Mouse (Mus musculus) lung, postnatal 25 days (tissue): ENCODE data around the gene Aldoc.
A peak's percentile ranks its signal among the peaks of the same experiment; 100 is the strongest.
"Not testable (repeated sequence)": the region's sequence is repeated elsewhere in the genome, so short reads cannot be mapped to it uniquely, and the experiment has no call there.

Source experiments
- DNase-seq: peaks from one replicate; pipeline ENCODE4 v3.0.0; 2022; ENCODE audit warnings: low spot score

Gene Aldoc

DNA sequence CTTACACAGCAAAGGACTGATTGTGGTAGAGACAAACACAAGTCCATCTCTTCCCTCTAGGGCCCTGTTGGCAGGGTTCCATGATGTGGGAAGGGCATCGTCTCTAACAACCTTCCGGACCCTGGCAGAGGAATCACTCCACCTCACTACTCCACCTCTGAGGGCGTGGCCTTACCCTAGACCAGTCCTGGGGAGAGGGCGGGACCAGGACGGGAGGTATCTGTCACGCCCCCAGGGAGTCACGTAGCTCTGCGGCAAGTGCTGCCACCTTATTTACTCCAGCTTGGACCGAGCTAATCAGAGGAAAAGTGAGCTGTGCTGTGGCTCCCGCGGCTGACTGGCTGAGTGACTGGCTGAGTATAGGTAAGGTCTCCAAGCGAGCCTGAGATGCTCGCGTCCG lies at the start of gene Aldoc:
Aldoc (plus strand) TSS at position 109 of the 400 bp plus-strand sequence.
- DNase-seq = peak; percentile 93

DNA sequence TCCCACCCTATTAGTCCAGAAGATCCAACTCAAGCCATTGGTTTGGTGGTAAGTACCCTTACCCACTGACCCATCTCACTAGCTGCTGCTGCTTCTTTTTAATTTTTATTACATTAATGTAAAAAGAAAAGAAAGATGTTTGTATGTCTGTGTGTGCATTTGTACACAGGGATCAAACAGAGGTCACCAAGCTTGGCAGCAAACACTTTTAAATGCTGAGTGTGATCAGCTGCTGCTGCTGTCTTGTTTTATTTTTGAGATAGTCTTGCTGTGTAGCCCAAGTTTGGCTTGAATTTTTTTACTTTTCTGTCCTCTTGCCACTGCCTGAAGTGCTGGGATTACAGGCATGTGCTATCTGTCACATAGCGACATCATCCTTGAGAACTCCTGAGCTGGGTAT lies 47.2 kb upstream of the Aldoc start:
- no peak for DNase-seq

DNA sequence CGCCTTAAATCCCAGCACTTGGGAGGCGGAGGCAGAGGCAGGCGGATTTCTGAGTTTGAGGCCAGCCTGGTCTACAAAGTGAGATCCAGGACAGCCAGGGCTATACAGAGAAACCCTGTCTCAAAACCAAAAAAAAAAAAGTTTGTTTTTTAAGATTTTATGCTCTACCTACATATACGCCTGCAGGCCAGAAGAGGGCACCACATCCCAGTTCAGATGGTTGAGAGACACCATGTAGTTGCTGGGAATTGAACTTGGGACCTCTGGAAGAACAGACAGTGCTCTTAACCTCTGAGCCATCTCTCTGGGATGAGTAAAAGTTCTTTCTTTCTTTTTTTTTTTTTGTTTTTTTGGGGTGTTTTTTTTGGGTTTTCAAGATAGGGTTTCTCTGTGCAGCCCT lies 46.6 kb upstream of the Aldoc start:
- not testable (repeated sequence) for DNase-seq

DNA sequence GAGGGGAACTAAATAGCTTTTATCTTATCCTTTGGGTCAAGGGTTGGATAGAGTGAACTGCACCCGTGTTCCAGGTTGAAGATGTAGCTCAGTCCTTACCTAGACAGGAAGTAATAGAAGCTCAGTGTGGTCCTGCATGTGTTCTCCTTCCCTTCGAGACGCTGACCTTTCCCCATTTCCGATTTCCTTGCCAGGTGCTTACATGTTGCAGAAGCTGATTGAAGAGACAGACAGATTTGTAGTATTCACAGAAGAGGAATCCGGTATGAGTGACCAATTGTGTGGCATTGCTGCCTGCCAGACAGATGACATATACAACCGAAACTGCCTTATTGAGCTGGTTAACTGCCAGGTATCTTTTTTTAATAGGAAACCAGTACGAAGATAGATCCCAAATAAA lies 43.9 kb upstream of the Aldoc start:
- no peak for DNase-seq

DNA sequence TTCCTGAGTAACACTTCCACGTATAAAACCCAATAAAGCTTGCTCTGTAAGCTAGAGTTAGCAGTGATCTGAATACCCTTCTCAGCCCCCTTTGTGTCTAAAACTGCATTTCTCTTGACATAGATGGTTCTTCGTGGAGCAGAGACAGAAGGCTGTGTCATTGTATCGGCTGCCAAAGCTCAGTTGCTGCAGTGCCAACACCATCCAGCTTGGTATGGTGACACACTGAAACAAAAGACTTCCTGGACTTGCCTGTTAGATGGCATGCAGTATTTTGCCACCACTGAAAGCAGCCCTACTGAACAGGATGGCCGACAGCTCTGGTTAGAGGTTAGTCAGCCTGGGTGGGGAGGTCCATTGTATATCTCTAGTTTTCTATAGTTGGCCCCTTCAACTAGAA lies 43.2 kb upstream of the Aldoc start:
- DNase-seq = no peak

DNA sequence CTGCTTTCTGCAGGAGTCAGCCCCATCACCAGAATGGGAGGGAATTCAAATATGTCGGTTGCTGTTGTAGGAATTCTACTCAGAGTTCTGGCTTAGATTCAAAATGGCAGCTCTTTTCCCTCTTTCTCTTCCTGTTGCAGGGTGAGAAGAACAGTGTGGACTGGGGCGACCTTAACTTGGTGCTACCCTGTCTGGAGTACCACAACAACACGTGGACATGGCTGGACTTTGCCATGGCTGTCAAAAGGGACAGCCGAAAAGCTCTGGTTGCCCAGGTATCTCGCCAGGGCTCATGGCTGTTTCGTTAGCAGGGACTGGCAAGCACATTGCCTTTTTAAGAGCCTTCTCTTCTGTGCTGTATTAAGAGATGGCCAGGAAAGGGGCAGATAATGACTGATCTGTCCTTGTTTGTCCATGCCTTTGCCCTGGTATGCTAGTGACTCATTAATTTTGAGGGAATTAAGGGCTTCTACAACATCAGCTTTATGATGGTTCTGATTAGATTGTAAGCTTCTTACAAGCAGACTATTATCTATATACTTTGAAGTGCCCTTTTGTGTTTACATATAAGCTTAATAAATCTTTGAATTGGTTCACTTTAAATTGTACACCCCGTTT lies 33.5 kb upstream of the Aldoc start:
- no peak for DNase-seq

DNA sequence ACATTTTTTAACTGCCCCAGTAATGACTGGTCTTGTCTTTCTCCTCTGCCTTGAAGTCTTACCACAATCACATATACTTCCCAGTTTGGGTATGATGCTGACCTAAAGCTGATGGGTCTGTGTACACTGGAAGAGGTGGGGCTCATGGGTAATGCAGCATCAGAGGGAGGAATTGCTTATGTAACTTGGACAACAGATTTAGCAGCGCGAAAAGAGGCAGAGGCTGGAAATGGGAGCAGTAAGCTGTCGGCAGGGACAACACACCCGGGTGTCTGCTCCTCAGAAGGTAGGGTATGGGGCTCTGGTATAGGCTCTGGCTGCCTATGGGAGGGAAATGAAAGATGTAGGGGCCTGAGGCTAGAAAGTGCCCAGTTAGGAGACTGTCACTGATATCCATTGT lies 32.1 kb upstream of the Aldoc start, which contains the start of gene BC030499:
BC030499 (plus strand) TSS at position 188 of the 400 bp plus-strand sequence.
- no peak for DNase-seq

DNA sequence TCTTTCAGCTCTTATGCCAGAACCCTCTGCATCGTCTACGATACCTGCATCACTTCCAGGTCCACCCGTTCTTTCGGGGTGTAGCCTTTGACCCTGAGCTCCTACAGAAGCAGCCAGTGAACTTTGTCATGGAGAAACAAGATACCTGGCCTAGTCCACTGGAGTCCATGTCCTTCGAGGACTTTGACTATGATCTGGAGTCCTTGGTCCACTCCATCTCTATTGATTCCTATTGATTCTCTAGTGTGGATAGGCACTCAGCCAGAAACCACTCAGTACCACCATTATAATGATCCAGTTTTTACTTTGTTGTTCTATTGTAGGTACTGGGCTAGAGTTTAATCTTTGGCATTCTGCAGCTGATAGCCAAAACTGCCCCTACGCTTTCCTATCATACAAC lies 28.2 kb upstream of the Aldoc start:
- no peak for DNase-seq

DNA sequence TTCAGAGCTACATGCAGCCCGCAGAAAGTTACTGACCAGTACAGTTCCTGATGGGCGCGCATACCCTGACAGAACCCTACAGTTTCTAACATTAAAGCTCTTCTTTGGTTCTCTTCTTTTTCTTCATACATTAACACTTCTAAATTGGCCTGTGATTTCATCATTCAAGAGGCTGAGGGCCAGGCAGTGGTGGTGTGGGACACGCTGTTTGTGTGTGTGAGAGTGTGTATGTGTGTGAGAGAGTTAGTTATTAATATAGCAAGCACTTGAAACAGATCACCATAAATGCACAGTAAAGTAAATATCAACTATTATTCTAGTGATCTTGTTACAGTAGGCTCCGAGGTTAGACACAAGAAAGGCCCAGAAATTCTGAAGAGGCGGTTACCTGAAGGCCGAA lies 21.9 kb upstream of the Aldoc start:
- DNase-seq = no peak

DNA sequence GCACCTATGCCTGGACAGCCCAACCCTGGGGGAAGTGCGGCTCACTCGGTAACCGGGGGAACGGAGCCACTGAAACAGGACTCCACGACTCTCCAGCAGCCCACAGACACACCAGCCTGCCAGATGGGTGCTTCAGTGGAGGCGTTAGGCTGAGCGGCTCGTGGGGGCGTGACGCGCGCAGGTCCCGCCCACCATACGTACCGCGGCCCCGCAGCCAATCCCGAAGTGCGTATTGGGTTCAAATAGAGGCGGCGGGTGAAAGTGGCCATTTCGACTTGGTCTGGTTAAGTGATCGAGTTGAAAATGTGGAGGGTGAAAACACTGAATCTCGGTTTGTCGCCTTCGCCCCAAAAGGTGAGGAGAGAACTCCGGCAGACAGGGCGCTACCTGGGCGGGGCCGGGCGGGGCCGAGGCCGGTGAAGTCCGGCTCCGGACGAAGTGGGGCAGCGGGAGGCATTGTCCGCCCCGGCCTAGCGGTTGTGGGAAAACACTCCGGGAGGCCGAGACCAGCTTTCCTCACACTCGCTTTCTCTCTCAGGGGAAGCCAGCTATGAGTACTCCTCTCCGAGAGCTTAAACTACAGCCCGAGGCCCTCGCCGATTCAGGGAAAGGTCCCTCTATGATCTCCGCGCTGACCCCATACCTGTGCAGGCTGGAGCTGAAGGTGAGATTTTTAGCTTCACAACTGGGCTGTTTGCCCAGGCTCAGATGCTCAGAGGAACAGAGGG lies 21.2 kb upstream of the Aldoc start, which contains the start of gene Spag5:
Spag5 (plus strand) TSS at position 173 of the 728 bp plus-strand sequence.
- DNase-seq = peak; percentile 90

DNA sequence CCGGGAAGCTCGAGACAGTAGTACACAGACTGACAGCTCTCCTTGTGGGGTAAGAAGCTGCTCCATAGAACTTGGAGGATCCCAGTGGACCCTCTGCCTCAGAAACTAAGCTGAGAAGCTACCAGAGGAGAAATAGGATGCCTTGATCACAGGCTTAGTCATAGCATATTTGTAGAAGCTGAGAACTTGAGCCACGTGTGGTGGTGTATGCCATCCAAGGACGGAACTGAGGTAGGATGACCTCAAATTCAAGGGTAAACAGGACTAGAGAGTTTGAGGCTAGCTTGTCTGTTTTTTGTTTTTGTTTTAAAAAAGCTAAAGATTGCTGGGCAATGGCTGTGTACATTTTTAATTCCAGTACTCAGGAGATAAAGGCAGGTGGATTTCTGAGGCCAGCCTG lies 17.5 kb upstream of the Aldoc start:
- no peak for DNase-seq

DNA sequence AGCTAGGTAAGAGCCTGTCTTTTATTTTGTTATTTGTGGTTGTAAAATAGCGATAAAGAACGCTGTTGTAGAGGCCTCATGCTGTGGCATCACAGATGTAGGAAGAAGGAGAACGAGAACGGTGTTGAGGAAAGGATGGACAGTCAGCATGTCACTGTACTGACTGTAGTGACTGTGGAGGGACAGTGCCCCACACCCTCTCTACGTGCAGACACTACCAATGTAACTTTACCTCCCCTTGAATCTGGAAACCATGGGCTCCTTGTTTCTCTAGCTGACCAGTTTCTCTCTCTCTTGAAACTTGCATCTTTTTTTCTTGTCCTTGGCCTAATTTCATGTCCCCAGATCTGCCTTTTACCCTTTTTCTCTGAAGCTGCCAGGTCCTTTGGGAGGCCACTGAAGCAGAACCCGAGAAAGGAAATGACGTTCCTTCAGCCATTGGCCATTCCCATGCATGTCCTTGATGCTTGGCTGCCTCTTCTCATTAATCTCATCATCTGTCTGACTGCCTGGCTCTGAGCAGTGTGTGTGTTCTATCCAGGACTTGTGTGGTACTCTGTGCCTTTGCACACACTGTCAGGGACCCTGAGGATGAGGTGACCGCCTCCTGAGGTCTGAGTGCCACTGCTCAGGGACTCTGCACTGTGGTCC lies 11.8 kb upstream of the Aldoc start:
- no peak for DNase-seq

DNA sequence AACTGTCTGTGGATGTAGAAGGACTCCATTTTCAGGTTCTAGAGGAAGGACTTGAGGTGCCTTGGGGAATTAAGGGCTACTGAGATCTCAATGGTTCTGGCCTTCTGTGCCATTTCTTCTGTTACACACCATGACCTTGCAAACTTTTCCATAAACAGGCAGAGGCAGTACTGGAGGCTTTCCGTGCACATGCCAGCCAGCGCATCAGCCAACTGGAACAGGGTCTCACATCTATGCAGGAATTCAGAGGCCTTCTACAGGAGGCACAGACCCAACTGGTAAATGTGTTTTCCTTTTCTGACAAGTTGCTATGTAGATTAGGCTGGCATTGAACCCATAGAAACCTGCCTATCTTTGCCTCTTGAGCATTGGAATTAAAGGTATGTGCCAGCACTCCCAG lies 9.1 kb upstream of the Aldoc start:
- DNase-seq = no peak

DNA sequence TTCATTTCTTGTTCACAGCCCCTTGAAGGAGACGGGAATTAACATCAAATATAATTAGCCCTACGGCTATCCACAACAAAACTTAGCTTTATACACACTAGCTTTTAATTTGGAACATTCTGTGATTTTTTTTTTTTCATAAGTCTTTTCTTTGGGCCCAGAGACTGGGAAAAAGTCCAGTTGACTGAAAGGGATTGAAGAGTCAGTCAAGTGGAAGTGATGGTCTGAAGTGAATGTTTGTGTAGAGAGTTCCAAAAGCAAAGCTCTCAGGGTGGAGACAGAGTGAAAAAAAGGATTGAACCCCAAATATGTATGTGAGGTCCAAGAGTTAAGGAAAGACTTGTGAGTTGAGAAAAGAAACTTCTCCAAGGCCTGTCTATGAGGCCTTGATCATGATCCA lies 4.4 kb upstream of the Aldoc start:
- DNase-seq = no peak

DNA sequence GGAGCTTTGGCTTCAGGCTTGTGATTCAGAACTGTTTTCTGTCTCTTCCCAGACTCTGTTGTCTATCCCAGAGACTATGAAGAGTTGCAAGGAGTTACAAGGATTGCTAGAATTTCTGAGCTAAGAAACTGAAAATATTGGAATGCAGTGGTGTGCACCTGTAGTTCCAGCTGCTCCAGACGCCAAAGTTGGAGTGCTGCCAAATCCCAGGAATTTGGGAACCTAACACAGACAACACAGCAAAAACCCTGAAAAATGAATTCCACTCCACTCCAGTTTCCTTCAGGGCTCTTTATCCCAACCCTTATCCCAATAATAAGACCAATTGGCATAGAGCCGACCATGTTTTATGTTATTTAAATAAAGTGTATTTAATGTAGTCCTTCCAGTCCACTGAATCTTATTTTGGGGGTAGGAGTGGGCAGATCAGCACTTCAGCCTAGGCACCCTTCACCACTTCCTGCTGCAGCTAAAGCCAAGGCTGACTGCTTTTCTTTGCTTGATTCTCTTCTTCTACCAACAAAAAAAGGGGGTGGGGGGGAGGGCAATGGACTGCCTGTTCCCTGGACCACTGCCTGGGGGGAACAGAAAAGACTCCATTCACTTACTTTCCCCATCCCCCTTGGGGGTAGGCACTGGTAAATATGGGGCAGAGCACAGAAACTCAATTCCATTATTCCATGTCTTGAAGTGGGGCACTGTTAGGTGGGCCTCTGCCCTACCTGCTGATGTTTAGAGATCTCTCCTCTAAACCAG lies 514 bp upstream of the Aldoc start:
- DNase-seq = no peak

DNA sequence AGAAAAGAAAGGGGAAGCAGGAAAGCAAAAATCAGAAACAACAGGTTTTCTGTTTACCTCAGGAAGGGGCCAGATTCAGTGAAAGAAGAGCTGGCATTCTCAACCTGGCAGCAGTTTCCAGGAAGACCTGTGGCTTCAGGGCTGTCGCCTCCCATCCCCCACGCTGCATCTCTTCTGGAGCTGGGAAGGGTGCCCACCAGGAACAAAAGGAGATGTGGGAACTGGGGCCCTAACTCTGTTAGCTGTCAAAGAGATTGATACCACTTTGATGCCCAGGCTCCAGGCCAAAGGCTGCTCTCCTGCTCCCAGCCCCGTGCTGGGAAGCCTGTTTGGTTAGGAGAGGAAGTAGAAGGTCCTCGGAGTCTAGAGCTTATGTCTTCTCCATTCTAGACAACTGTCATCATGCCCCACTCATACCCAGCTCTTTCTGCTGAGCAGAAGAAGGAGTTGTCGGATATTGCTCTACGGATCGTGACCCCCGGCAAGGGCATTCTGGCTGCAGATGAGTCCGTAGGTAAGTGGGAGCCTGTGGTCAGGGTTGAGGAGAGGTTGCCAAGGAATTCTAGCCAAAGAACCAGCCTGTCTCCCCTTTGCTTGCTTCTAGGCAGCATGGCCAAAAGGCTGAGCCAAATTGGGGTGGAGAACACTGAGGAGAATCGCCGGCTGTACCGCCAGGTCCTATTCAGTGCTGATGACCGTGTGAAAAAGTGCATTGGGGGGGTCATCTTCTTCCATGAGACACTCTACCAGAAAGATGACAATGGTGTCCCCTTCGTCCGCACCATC lies 1.4 kb downstream of the Aldoc start:
- DNase-seq = no peak

DNA sequence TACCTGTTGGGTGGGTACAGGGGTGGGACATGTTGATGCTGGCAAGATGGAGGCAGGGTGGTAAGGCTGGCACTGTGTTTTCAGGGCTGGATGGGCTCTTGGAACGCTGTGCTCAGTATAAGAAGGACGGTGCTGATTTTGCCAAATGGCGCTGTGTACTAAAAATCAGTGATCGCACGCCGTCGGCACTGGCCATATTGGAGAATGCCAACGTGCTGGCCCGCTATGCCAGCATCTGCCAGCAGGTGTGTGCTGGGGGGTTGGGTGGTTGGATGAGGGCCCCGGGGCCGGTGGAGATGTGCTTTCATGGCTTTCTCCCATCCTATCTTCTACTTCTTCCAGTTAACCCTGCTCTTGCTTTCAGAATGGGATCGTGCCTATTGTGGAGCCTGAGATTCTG lies 2.2 kb downstream of the Aldoc start:
- DNase-seq = no peak

DNA sequence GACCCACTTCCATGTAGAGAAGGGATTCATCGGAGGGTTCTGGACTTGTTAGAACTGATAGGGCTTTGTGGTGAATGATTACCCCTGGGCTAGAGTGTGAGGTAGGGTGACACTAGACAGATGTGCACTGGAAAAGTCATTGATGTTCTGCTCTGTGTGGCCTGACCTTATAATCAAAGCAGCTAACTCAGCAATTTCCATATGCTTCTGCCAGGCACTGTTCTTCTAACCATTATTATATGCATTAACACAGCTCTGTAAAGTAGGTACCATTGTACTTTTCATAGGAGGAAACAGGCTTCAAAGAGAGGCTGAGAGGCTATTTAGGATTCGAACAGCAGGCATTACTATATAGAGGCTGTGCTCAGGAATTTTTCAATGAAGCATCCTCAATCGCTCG lies 4.4 kb downstream of the Aldoc start:
- no peak for DNase-seq

DNA sequence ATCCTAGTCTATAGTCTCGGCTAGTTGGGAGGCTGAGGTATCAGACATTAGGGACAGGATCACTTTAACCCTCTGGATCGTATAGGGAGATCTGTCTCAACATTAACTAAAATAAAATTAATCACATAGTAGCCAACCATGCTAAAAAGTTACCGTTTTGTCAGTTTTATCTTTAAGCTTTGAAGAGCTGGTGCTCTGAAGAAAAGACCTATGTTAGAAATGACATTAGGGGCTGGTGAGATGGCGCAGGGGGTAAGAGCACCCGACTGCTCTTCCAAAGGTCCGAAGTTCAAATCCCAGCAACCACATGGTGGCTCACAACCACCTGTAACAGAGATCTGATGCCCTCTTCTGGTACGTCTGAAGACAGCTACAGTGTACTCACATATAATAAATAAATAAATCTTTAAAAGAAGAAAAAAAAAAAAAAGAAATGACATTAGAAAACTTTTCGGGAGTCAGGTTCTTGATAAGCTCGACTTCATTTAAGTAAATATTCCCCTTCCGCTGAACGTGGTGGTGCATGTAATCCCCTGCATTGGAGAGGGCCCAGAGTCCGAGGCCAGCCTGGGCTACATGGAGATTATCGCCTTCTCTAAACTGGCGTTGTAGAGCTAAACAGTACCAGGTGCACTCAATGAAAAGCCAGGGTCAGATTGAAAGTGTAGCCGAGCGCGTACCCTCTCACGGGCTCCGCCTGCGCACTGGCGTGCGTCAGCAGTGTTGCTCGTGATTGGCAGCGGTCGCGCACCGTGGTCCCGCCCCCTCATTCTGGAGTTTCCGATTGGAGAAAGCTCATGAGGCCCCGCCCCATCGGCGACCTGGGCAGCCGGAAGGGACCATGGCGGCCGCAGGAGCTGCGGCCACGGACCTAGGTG lies 5.1 kb downstream of the Aldoc start, which contains the start of gene Pigs:
Pigs (plus strand) TSS at position 782 of the 878 bp plus-strand sequence.
- peak; percentile 98 for DNase-seq

DNA sequence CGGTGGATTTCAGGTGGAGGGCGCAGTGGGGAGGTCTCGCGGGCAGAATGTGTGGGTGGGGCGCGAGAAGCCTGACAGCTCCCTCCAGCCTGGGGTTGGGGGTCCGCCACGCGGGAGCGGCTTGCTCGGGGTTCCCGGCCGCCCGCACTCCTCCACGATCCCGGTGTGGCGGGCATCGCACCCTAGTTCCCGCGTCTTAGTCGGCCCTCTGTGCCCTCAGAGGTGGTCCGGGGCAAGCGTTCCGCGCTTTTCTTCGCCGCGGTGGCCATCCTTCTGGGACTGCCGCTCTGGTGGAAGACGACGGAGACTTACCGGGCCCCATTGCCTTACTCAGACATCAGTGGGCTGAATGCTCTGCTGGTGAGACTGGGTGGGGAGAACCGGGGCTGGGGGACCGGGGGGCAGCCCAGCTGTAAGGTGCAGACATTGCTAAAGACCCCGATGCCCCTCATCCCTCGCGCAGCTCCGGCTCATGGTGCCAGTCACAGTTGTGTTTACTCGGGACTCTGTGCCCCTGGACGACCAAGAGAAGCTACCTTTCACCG lies 5.8 kb downstream of the Aldoc start:
- no peak for DNase-seq
